Mouse (Mus musculus) forebrain, embryonic 14.5 days (tissue): Measurements from ENCODE around the gene Dcbld2. TPM values are rescaled to one million over a fixed set of nuclear protein-coding genes. Genes with fewer than 3 reads are reported as not detected.

Experiments used
- ATAC-seq: fragments of 200-750 bp; cut with Nextera tagmentation; 2 replicates; pipeline ENCODE4 v1.8.0; 2017; ENCODE audit warnings: mild to moderate bottlenecking, moderate library complexity
- DNase-seq: peaks from one replicate; pipeline ENCODE4 v3.0.0-alpha.2; 2015; ENCODE audit warnings: low spot score
- H3K27ac ChIP-seq: fragments of 300-500 bp; sonication (generic); 2 replicates; pipeline ENCODE4 v1.5.1; 2014; ENCODE audit warnings: low read depth, mild to moderate bottlenecking, control low read depth, low read length, moderate library complexity
- H3K27me3 ChIP-seq: fragments of 300-500 bp; sonication (generic); replicated peaks from 2 replicates; pipeline ENCODE4 v1.6.1; 2014; ENCODE audit warnings: low read length, control low read depth, mixed read lengths; ENCODE audit not compliant: control insufficient read depth, insufficient read depth
- H3K36me3 ChIP-seq: fragments of 300-500 bp; sonication (generic); 2 replicates; pipeline ENCODE4 v1.6.1; 2014; ENCODE audit warnings: low read length, control low read depth; ENCODE audit not compliant: control insufficient read depth, insufficient read depth
- H3K4me1 ChIP-seq: fragments of 300-500 bp; sonication (generic); 2 replicates; pipeline ENCODE4 v1.6.1; 2014; ENCODE audit warnings: antibody characterized with exemption, low read length, control low read depth; ENCODE audit not compliant: control insufficient read depth, insufficient read depth
- H3K4me2 ChIP-seq: fragments of 300-500 bp; sonication (generic); 2 replicates; pipeline ENCODE4 v1.6.1; 2014; ENCODE audit warnings: mild to moderate bottlenecking, control low read depth, low read length
- H3K4me3 ChIP-seq: fragments of 300-500 bp; sonication (generic); 2 replicates; pipeline ENCODE4 v1.5.1; 2014; ENCODE audit warnings: low read depth, low read length, control low read depth
- H3K9ac ChIP-seq: fragments of 300-500 bp; sonication (generic); 2 replicates; pipeline ENCODE4 v1.6.1; 2014; ENCODE audit warnings: mild to moderate bottlenecking, low read length, control low read depth, moderate library complexity
- H3K9me3 ChIP-seq: fragments of 300-500 bp; sonication (generic); replicated peaks from 2 replicates; pipeline ENCODE4 v1.6.1; 2016; ENCODE audit warnings: low read length, control low read depth, mixed read lengths; ENCODE audit not compliant: control insufficient read depth
- WGBS: fragments of 180-500 bp; shearing (Covaris S2); extraction: QIAGEN DNeasy Blood & Tissue Kit; methylation state at CpG from one replicate; pipeline ENCODE4 v1.1.7; 2014; 5-methylcytosine and 5-hydroxymethylcytosine counted together
- polyA plus RNA-seq: library from polyadenylated mRNA; unstranded; fragments of >200 nt; fragmentation: Nextera tagmentation; extraction: Ambion mirVana; gene quantifications from 2 replicates; pipeline ENCODE4 v1.2.1, GENCODE M21; 2014

Gene Dcbld2
- polyA plus RNA-seq, 1 experiment from 2014 or later: 6.9 TPM

DNA sequence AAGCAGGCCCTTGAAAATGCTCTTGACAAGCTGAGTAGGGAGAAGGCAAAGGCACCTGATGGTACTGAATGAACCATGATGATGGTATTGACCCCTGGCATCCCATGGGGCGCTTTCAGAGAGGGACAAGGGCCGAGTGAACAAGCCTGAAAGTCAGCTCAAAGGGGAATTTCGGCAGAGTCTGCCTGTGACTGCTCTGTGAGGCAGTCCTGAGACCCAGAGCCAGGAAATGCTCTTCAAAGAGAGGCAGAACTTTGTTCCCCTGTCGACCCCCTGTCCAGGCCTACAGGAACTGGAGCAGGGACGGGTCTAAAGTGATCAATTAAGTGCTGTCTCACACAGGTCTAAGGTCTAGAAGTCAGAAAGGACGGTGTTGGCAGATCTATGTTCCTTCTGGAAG lies 105.5 kb downstream of the Dcbld2 start:
- ATAC-seq (no peak), DNase-seq (no peak)
- Histone ChIP-seq H3K27ac (no peak overlapping the region), H3K27me3 (no peaks in the 10 kb centered on the region), H3K4me2 (no peak overlapping the region), H3K36me3 (no peaks in the 10 kb centered on the region), H3K4me3 (no peak overlapping the region), H3K4me1 (peaks cover 4% of the 10 kb centered on the region; the same call in 1 of the 2 replicates), H3K9ac (no peak overlapping the region), H3K9me3 (no peaks in the 10 kb centered on the region)
- 54% methylated on average over 6 of the region's 6 CpGs for WGBS

DNA sequence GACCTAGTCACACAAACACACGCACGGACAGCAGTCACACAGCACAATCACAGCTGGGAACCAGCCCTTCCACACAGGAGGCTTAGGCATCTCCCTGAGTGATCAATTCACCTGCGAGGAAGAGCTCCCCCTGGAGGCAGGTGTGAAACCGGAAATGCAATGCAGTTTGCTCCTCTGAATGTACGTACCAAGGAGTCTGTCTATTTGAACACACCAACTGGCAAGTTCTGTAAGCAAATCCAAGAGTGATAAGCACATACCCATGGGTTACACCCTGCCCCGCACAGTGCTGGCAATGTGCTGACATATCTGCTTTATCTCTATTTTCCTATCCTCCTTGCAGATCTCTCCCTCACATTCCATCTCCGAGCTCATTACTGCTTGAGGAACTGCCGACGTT lies 106.3 kb downstream of the Dcbld2 start:
- Histone ChIP-seq H3K27ac (no peak overlapping the region), H3K9me3 (no peaks in the 10 kb centered on the region), H3K4me1 (peaks cover 4% of the 10 kb centered on the region; the same call in 1 of the 2 replicates), H3K4me3 (no peak overlapping the region), H3K4me2 (no peak overlapping the region), H3K9ac (no peak overlapping the region), H3K36me3 (no peaks in the 10 kb centered on the region), H3K27me3 (no peaks in the 10 kb centered on the region)
- WGBS: 91% methylated on average over 9 of the region's 9 CpGs
- DNase-seq (no peak), ATAC-seq (no peak)

DNA sequence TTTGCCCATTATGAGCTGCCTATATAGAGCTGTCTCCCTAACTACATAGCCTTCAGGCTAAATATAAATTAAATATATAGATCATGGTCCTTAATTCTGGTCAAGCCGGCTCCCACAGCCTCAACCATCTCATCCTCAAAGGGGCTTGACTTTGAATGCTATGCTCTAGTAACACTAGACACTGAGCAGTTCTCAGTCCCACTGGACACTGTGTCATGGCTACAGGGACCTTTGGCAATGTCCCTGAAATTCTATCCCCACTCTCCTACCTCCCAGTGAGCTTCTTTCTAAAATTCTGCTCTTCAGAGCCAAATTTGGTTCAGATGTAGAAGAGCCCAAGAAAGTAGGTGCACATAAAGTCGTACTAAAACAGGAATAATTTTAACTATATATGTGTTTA lies 107.9 kb downstream of the Dcbld2 start:
- Histone ChIP-seq H3K9me3 (no peaks in the 10 kb centered on the region), H3K27ac (no peak overlapping the region), H3K9ac (no peak overlapping the region), H3K27me3 (no peaks in the 10 kb centered on the region; the same call in 1 of the 2 replicates), H3K4me2 (no peak overlapping the region), H3K4me1 (peaks cover 4% of the 10 kb centered on the region; the same call in 1 of the 2 replicates), H3K4me3 (no peak overlapping the region), H3K36me3 (no peaks in the 10 kb centered on the region)
- 92% methylated on average over 2 of the region's 2 CpGs for WGBS
- ATAC-seq (no peak), DNase-seq (no peak)

DNA sequence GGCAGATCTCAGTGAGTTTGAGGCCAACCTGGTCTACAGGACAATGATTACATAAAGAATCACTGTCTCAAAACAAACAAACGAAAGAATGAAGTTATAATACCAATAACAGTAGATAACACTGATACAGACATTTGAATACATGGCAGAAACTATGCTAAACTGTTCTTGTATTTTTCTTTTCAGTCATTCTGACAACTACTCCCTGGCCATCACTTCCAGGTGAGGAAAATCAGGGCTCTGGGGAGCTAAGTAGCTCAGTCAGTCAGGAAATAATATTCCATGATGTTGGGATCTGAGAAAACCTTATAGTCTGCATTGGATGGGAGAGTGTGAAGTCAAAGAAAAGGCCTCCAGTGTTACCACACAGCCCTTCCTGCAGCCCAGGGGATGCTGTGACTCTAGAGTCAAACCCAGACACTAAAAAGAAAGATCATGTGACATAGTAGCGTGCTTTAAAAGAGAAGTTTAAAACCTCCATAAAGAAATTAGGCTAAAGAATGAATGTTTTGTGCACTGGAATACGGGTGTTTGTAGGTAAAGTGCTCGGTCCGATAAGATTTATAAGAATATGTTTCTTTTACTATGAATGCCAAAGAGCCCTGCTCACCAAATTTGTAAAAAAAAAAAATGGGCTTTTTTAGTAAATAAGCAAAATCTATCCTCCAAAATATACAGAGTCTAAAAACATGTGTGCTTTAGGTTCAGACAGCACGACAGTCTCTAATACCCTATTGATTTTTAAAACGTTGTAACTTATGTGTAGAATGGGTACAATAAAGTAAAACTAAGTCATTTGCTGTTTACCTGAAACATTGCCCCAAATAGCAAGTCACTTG lies 108.9 kb downstream of the Dcbld2 start:
- Histone ChIP-seq H3K4me2 (no peak overlapping the region), H3K27ac (no peak overlapping the region), H3K27me3 (no peaks in the 10 kb centered on the region; the same call in 1 of the 2 replicates), H3K4me1 (peaks cover 3% of the 10 kb centered on the region), H3K9ac (no peak overlapping the region), H3K9me3 (no peaks in the 10 kb centered on the region), H3K36me3 (no peaks in the 10 kb centered on the region), H3K4me3 (no peak overlapping the region)
- ATAC-seq (no peak), DNase-seq (no peak)
- WGBS: 90% methylated on average over 7 of the region's 7 CpGs

Other genes with a start within 250 kb of the Dcbld2 start
- 7.8 and 8.3 TPM in 2 replicates for gene St3gal6, start 115.8 kb downstream of the Dcbld2 start, polyA plus RNA-seq
- gene Gm813, start 208.5 kb downstream of the Dcbld2 start, polyA plus RNA-seq: not detected in 2 replicates
- gene E330017A01Rik, start 230.3 kb downstream of the Dcbld2 start, polyA plus RNA-seq: not detected in 2 replicates